Mouse (Mus musculus) gastrocnemius, postnatal 36 days (tissue): ENCODE data around the gene Gm3336. TPM values are rescaled to one million over a fixed set of nuclear protein-coding genes. Genes with fewer than 3 reads are reported as not detected.
A peak's percentile ranks its signal among the peaks of the same experiment; 100 is the strongest.

ENCODE experiments used
- DNase-seq, 2 experiments: peaks; one replicate each; pipeline ENCODE4 v3.0.0; 2022
- intact Hi-C: fragments of 180-260 bp; cut with DNase I; formaldehyde crosslinking; loops from one replicate; pipeline ENCODE4 v1.15.1; 2025
- total RNA-seq, 2 experiments: library from RNA; stranded (reverse); gene quantifications; 2 replicates each; pipeline ENCODE4 v1.2.3; 2021

The Gm3336 gene
- total RNA-seq, 2 experiments from 2014 or later, result not detected

DNA sequence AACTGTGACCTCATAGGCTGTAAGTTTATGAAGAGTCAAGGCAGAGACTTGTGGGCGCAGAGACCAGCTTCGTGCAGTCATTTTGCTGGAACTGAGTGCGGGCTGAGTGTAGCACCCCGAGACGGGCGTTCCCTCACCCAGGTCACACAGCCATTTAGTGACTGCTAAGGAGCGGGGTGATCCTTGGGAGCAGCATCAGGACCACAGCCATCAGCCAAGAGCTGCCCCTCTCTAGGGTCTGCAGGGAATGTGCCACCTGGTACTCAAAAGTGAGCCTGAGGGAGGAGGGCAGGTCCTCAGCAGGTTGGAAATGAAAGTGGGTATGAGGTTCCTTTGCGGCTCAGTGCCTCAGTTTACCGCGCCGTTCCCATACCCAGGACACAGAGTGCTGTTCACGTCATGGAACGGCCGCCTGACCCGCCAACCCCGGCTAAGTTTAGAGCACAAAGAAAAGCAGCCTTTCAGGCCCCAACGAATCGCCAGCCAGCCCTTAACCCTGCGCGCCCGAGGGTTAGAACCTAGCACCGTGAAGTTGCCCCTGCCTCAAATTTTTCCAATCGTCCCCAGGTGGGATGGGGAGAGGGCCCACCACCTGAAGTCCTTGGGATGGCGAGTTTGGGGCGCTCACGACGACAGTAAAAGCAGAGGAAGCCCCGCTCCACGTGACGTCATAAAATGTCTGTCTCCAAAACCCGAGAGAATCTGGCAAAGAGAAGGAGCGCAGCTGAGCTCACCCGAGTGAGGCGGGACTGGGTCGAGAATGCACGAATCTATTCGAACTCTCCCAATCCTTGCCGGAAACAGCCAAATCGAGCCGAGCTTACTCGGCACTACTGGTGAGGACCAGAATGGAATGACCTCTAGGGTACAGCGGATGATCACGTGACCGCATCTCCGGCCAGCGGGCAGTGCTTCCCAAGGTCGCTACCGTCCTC lies 25.6 kb downstream of the Gm3336 start:
- DNase-seq, result peak; percentile 66 to 75
- intact Hi-C loops, result no loop called here

DNA sequence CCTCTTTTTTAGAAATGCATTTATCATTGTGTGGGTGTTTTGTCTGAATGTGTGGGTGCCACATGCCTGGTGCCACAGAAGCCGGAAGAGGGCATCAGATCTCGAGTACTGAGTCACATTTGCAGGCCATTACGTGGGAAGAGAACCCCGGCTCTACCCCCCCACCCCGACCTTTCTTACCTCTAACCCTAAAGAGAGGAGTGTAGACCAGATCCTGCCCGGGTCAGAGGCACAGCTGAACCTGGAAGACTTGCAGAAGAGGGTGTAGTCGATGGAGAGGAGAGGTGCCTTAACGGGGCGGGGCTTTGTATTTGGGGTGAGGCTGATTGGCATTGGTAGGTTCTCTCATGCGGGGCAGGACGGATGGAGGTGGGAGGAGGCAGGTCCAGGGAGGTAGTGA lies 26.5 kb downstream of the Gm3336 start:
- intact Hi-C loops, result no loop called here
- peak in 1 of 2 experiments; percentile 3 for DNase-seq

DNA sequence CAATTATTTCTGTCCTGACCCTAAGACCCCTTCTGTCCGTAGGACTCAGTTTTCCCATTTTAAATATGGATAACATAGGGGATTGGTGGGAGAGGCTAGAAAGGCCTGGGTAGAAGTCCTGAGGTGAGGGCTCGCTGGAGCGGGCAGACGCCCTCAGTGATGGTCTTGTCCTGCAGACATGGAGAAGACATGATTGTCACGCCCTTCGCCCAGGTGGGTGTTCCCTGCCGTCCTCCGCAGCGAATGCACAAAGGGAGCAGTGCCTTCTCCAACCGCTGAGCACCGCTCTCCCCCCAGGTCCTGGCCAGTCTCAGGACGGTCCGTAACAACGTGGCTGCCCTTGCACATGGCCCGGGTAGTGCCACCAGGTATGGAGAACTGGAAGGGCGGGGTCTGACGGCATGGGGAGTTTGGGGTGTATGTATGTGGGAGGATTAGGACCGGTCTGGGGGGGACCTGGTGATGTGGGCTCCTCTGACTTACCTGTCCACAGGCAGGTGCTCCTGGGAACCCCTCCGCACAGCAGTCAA lies 27.4 kb downstream of the Gm3336 start:
- DNase-seq, result peak in 1 of 2 experiments; percentile 3
- intact Hi-C loops, result no loop called here

DNA sequence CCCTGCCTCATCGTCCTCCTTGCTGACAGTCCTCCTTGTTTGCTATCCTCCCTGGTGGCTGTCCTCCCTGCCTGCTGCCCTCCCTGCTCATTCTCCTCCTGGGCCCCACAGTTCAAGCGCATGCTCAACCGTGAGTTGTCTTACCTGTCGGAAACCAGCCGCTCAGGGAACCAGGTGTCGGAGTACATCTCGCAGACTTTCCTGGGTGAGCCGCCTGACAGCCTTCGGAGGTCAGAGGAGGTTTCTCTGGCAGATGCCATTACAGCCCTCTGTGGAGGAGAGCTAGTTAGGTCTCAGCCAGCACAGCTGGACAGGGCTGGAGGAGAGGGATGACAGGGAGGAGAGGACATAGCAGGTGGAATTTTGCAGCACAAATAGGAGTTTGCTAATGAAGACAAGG lies 28.3 kb downstream of the Gm3336 start:
- DNase-seq, result peak in 1 of 2 experiments; percentile 3
- intact Hi-C loops, result no loop called here

DNA sequence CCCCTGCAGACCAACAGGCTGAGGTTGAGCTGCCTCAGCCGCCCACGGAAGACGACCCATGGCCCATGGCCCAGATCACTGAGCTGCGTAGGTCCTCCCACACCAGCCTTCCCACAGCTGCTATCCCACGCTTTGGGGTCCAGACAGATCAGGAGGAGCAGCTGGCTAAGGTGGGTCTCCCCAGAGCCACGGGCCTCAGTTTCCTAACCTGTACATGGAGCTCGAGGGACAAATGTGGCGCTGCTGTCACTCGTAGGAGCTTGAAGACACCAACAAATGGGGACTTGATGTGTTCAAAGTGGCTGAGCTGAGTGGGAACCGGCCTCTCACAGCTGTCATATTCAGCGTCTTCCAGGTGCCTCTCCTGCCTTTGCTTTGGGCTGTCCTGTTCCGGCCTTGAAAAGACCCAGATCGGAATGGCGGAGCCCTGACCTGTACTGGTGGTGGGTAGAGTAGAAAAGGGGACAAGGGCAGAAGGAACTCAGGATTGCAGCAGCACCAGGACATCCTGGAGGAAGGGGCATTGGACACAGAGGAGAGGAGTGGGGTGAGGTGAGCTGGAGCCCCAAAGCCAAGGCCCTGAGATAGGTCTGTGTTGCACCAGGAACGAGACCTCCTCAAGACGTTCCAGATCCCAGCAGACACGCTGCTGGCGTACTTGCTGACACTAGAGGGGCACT lies 29.0 kb downstream of the Gm3336 start:
- DNase-seq, result peak in 1 of 2 experiments; percentile 4
- intact Hi-C loops, result no loop called here

DNA sequence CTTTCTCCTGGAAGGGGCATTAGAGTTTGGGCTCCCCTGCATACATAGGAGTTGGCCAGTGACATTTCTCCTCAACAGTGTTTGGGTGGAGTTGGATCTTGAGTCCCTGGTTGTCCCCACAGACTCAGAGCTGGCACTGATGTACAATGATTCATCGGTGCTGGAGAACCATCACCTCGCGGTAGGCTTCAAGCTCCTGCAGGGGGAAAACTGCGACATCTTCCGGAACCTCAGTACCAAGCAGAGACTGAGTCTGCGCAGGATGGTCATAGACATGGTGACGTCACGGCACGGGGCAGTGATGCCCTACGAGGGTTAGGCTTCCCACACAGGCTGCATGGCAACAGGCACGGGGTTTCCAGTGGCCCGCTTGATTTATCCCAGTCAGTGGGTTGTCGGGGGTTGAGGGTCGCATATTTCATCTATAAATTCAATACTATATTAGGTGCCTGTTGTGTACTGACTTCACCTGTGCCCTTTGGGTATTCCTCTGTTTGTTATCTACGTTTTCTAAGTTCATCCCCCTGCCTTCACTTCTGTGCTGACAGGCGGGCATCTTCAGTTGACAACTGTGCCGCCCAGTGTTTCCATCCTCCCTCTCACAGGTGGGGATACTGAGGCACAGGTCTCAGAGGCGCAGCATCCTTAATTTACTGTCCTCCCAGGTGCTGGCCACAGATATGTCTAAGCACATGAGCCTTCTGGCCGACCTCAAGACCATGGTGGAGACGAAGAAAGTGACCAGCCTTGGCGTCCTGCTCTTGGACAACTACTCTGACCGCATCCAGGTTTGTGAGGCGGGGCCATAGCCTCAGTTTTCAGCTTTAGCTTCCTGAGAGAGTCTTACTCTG lies 30.1 kb downstream of the Gm3336 start:
- peak in 1 of 2 experiments; percentile 7 for DNase-seq
- intact Hi-C loops, result no loop called here

DNA sequence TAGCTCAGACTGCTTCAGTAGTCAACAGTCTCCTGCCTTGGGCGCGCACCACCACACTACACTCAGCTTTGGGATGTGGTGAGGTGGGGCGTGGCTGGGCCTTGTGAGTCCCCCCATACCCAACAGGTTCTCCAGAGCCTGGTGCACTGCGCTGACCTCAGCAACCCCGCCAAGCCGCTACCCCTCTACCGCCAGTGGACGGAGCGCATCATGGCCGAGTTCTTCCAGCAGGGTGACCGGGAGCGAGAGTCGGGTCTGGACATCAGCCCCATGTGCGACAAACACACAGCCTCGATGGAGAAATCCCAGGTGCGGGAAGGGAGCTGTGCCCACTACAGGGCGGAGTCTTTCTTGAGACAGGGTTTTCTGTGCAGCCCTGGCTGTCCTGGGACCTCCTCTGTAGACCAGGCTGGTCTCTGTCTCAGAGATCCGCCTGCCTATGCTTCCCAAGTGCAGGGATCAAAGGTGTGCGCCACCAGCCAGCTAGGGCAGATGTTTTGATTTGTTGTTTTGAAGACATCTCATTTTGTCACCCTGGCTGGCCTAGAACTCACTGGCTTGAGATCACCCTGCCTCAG lies 30.8 kb downstream of the Gm3336 start:
- DNase-seq, result peak in 1 of 2 experiments; percentile 2
- intact Hi-C loops, result no loop called here

DNA sequence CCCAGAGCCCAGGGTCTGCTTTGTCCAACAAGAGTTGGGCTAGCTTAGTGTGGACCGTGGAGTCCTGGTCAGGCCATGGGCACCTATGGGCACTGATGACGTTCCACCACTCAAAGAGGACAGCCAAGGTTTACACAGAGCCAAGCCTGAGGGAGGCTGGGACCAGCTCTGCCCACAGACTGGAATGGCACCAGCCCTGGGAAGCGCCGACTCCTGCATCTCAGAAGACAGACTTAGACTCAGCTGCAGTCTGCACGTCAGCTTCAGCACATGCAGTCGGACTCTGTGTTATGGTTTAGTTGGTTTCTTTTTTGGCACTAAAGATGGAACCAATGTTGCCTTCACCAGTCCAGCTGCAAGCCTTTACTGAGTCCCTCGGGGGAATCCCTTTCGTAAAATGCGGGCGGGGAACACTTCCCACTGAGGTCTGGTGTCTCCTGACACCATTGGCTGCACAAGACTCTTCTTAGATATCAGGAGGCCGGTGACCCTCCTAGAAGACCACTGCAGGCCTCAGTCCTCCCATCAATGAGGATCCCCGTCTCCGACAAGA lies 31.9 kb downstream of the Gm3336 start:
- DNase-seq, result peak; percentile 5 to 14
- intact Hi-C loops, result no loop called here

DNA sequence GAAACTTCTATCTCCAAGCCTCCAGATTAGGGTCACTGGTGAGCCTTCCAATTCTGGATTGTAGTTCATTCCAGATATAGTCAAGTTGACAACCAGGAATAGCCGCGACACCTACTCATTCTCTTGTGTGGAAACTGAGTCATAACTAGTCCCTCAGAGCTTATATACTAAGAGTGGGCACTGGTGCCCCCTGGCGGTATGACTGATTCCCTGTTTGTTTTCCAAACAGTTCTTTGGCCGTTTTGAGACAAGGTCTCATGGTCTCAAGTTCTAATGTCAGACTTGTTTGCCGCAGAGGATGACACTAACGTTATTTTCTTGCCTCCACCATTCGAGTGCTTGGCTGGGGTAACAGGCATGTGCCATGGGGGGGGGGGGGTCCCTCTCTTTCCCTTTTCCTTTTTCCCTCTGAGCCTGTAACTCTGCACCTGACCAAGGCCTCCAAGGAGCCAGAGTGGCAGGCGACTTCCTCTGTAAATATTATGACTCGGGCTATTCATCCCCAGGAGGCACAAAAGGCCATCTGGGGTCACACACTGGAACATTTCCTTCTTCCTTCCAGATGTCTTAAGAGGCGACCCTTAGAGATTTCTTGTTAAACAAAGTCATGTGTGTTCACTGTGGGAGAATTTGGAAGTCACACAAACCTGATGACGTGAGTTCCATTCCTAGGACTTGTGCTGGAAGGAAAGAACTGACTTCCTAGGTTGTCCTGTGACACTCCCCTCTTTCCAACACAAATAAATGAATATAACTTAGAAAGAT lies 33.8 kb downstream of the Gm3336 start:
- intact Hi-C loops, result loop anchor here (1.0 kb wide), 1 partner anchor 32 kb away; no protein-coding TSS in a partner anchor
- peak; percentile 66 to 72 for DNase-seq

DNA sequence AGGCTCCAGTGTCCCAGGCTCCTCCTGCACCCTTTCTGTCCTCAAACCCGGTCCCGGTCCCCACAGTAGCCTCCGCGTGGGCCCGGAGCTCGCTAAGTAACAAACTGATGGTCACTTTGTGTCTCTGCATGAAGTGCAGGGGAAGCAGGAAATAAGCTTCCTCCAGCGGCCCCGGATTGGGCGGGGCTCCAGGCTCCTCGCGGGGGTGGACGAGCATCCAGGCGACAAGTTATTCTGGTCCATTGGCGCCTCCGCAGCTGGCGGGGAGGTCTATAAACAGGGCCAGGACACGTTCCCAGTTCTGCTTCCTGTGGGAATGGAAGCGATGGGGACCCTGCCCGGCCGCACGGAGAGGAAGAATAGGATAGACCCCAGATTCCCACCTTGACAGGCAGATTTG lies 34.8 kb downstream of the Gm3336 start:
- intact Hi-C loops, result no loop called here
- DNase-seq, result peak; percentile 90 to 96

DNA sequence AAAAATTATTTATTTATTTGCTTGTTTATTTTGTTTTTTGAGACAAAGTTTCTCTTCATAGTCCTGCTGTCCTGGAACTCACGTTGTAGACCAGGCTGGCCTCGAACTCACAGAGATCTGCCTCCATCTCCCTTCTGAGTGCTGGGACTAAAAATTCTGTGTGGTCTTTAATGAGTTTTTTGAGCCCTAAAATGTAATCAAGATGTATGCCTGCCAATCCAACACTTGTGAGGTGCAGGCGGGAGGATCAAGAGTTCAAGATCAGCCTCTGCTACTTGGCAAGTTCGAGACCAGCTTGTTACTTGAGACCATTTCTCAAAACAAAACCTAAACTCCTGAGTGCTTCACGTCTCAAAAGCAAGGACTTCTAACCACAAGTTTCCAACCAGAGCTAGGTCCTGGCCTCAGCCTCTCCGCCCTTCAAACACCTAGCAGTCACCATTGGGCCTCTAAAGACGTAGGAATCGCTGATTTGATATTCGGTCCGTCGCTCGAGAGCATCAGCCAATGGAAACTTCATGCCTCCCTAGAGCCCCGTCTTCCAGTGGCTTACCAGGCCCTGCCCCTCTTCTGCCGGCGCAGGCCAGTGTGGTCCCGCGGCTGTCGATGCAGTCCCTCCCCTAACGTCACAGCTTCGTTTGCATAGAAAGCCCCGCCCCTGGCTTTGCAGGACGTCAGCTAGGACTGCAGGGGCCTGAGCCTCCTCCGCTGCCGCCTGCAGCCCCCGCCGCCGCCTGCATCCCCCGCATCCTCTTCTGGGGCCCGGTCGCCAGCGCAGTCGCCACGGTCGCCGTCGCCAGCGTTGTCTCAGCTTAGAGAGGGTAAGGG lies 35.9 kb downstream of the Gm3336 start, which contains the start of gene Rab3a:
Rab3a (plus strand) TSS at position 637 of the 828 bp plus-strand sequence.
- intact Hi-C loops, result no loop called here
- DNase-seq, result peak; percentile 90 to 95

DNA sequence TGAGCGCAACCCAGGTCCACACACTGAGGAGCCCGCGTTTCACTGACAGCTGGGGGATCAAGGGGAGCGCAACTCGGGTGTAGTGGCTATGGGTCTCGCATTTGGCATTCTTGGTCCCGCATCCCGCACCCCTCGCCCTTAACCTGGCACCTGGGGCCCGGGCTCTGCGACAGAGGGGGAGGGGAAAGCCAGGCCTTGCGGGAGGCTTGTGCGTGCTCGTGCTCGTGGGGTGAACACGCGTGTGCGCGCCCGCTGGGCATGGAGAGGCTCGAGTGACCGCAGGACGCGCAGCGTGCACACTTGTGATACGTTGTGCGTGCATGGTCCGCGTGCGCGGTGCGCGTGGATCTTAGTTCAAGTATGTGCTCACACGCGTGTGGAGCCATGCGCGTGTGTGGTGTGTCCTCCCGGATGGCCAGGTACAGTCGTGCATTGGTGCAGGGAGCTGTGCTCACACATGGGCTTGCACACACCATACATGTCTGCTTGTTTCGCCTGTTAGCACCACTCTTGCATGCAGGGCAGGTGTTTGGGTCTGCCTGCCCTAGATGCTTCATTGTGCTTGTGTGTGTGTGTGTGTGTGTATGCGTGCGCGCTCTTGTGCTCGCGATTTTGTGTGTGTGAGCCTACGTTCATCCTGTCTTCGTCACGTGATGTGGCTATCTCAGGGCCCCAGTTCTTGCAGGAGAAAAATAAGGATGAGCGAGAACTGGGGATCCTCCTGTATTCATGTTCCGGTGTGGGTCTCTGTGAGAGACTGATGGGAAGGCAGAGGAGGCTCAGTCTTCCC lies 36.7 kb downstream of the Gm3336 start:
- intact Hi-C loops, result no loop called here
- peak in 1 of 2 experiments; percentile 49 for DNase-seq

DNA sequence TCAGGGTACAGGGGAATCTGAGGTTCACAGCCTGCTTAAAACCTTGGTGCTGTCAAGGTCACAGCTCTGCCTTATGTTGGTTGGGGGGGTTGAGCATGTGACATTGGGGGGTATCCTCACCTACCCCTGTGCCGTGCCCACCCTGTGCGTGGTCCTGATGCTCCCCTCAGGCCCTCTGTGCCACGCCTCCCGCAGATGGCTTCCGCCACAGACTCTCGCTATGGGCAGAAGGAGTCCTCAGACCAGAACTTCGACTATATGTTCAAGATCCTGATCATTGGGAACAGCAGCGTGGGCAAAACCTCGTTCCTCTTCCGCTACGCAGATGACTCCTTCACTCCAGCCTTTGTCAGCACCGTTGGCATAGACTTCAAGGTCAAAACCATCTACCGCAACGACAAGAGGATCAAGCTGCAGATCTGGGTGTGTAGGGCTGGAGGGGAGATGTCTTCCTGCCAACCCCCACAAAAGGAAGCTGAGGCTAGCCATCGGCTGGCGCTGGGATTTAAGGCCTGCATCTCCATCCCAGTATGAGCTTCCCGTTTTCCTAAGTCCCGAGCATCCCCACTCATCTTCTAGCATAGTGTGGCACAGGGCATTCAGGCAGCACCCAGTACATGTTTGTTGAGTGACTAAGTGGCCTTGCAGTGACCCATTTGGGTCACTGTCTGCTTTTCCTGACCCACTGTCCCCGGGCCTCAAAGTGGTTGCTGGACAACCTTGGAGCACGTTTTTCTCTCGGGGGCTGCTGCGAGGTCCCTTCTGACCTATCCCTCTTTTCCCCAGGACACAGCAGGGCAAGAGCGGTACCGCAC lies 37.5 kb downstream of the Gm3336 start:
- intact Hi-C loops, result no loop called here
- DNase-seq, result peak; percentile 4 to 15

DNA sequence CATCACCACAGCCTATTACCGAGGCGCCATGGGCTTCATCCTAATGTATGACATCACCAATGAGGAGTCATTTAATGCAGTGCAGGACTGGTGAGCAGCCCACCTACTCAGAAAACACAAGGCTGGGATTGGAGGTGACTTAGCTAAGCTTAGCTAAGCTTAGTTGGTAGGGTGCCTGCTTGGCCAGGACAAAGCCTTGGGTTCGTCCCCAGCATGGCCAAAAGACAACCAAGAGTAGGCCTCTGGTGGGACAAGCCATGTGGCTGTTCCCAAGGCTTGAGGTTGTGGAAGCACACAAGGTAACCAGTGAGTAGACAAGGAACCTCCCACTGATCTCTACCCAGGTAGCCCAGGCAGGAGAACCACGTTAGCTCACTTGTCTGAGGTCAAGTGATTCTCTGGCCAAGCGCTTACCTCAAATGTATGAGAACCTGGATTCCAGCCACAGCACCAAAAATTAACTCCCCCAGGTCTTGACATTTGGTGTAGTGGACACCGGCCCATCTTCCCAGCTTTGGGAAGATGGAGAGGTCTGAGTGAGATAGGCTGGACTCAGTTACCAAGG lies 38.2 kb downstream of the Gm3336 start:
- intact Hi-C loops, result no loop called here

DNA sequence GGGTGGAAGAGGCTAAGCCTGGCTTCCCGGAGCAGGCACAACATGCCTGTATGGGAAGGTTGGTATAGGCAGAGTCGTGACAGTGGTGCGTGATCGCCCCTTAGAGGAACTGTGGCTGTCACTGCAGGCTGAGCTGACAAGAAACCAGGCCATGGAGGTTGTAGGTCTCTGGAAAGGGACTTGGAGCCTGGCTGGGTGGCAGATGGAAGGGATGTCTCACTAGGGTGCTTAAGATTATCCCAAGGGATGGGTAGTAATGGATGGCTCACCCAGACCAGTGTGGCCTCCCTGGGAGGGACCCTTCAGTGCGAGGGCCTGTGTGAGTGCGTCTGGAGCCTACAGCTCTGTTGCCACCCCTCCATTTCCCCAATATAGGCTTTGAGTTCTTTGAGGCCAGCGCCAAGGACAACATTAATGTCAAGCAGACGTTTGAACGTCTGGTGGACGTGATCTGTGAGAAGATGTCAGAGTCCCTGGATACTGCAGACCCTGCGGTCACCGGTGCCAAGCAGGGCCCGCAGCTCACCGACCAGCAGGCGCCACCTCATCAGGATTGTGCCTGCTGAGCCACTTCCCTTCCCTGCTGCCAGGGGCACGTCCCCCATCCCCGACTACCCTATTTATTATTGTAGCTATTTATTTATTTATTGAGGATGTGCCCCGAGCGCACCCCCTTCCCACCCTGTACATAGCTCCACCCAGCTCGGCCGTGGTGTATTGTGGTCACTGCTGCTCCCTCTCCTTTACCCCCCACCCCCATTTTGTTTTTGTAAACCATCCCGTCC lies 39.4 kb downstream of the Gm3336 start:
- peak; percentile 8 to 15 for DNase-seq
- intact Hi-C loops, result no loop called here

More for the DNA sequence above, 38.2 kb downstream of the Gm3336 start:
- peak in 1 of 2 experiments; percentile 13 for DNase-seq
